Mouse (Mus musculus): Measurements from ENCODE around the gene Ccdc54. TPM values are rescaled to one million over a fixed set of nuclear protein-coding genes. Genes with fewer than 3 reads are reported as not detected.
A peak's percentile ranks its signal among the peaks of the same experiment; 100 is the strongest.

Gene Ccdc54
- 173 and 218 TPM in 2 replicates for polyA plus RNA-seq (2012; rRNA removed)

GRCm38 (mm10) chr16:50591054-50591453, at the start of gene Ccdc54:
Gene Ccdc54 (minus strand): TSS chr16:50591154.
- TF ChIP-seq CTCF (IDR thresholded peaks at IDR 0.05; ENCODE audit: control insufficient read depth, insufficient read depth, insufficient replicate concordance, low read depth, low read length): no peak
- TF ChIP-seq POLR2A (IDR thresholded peaks at IDR 0.05; ENCODE audit: control insufficient read depth, low read depth, low read length): no peak
- Histone ChIP-seq H3K4me1 (ENCODE audit: control insufficient read depth, insufficient read depth, low read length) (no peaks in the 10 kb centered on the region), H3K27ac (ENCODE audit: control insufficient read depth, insufficient read depth, low read depth, low read length) (no peak within 1 kb of the TSS), H3K27me3 (ENCODE audit: control insufficient read depth, insufficient read depth, low read length) (no peaks in the 10 kb centered on the region), H3K4me3 (ENCODE audit: control insufficient read depth, low read depth, low read length) (peak within 1 kb of the TSS; percentile 79), H3K36me3 (ENCODE audit: control insufficient read depth, insufficient read depth, low read length) (no peaks in the 10 kb centered on the region)

- TF ChIP-seq CTCF (IDR thresholded peaks at IDR 0.05; ENCODE audit: control insufficient read depth, insufficient read depth, insufficient replicate concordance, low read depth, low read length): no peak
- no peak for TF ChIP-seq POLR2A (IDR thresholded peaks at IDR 0.05; ENCODE audit: control insufficient read depth, low read depth, low read length)
- Histone ChIP-seq H3K36me3 (ENCODE audit: control insufficient read depth, insufficient read depth, low read length) (no peaks in the 10 kb centered on the region), H3K27ac (ENCODE audit: control insufficient read depth, insufficient read depth, low read depth, low read length) (no peak overlapping the region), H3K4me1 (ENCODE audit: control insufficient read depth, insufficient read depth, low read length) (no peaks in the 10 kb centered on the region), H3K27me3 (ENCODE audit: control insufficient read depth, insufficient read depth, low read length) (no peaks in the 10 kb centered on the region), H3K4me3 (ENCODE audit: control insufficient read depth, low read depth, low read length) (no peak overlapping the region)
These were observed 41.6 kb upstream of the Ccdc54 start for GRCm38 (mm10) chr16:50632585-50632984.

GRCm38 (mm10) chr16:50615569-50615968, 24.6 kb upstream of the Ccdc54 start:
- Histone ChIP-seq H3K4me1 (ENCODE audit: control insufficient read depth, insufficient read depth, low read length) (no peaks in the 10 kb centered on the region), H3K27ac (ENCODE audit: control insufficient read depth, insufficient read depth, low read depth, low read length) (no peak overlapping the region), H3K27me3 (ENCODE audit: control insufficient read depth, insufficient read depth, low read length) (no peaks in the 10 kb centered on the region), H3K4me3 (ENCODE audit: control insufficient read depth, low read depth, low read length) (no peak overlapping the region), H3K36me3 (ENCODE audit: control insufficient read depth, insufficient read depth, low read length) (no peaks in the 10 kb centered on the region)
- TF ChIP-seq POLR2A (IDR thresholded peaks at IDR 0.05; ENCODE audit: control insufficient read depth, low read depth, low read length) (no peak), CTCF (IDR thresholded peaks at IDR 0.05; ENCODE audit: control insufficient read depth, insufficient read depth, insufficient replicate concordance, low read depth, low read length) (no peak)

- Histone ChIP-seq H3K36me3 (ENCODE audit: control insufficient read depth, insufficient read depth, low read length) (no peaks in the 10 kb centered on the region), H3K4me3 (ENCODE audit: control insufficient read depth, low read depth, low read length) (no peak overlapping the region), H3K27me3 (ENCODE audit: control insufficient read depth, insufficient read depth, low read length) (no peaks in the 10 kb centered on the region), H3K27ac (ENCODE audit: control insufficient read depth, insufficient read depth, low read depth, low read length) (no peak overlapping the region), H3K4me1 (ENCODE audit: control insufficient read depth, insufficient read depth, low read length) (no peaks in the 10 kb centered on the region)
- TF ChIP-seq POLR2A (IDR thresholded peaks at IDR 0.05; ENCODE audit: control insufficient read depth, low read depth, low read length) (no peak), CTCF (IDR thresholded peaks at IDR 0.05; ENCODE audit: control insufficient read depth, insufficient read depth, insufficient replicate concordance, low read depth, low read length) (no peak)
These were observed 22.0 kb upstream of the Ccdc54 start for GRCm38 (mm10) chr16:50612944-50613343.

GRCm38 (mm10) chr16:50610580-50610979, 19.6 kb upstream of the Ccdc54 start:
- no peaks in the 10 kb centered on the region for H3K36me3 ChIP-seq (ENCODE audit: control insufficient read depth, insufficient read depth, low read length)
- TF ChIP-seq POLR2A (IDR thresholded peaks at IDR 0.05; ENCODE audit: control insufficient read depth, low read depth, low read length) (no peak), CTCF (IDR thresholded peaks at IDR 0.05; ENCODE audit: control insufficient read depth, insufficient read depth, insufficient replicate concordance, low read depth, low read length) (no peak)
- no peaks in the 10 kb centered on the region for H3K4me1 ChIP-seq (ENCODE audit: control insufficient read depth, insufficient read depth, low read length)
- no peak overlapping the region for H3K4me3 ChIP-seq (ENCODE audit: control insufficient read depth, low read depth, low read length)
- no peak overlapping the region for H3K27ac ChIP-seq (ENCODE audit: control insufficient read depth, insufficient read depth, low read depth, low read length)
- H3K27me3 ChIP-seq (ENCODE audit: control insufficient read depth, insufficient read depth, low read length): no peaks in the 10 kb centered on the region

- no peaks in the 10 kb centered on the region for H3K27me3 ChIP-seq (ENCODE audit: control insufficient read depth, insufficient read depth, low read length)
- no peak overlapping the region for H3K4me3 ChIP-seq (ENCODE audit: control insufficient read depth, low read depth, low read length)
- no peak overlapping the region for H3K27ac ChIP-seq (ENCODE audit: control insufficient read depth, insufficient read depth, low read depth, low read length)
- TF ChIP-seq CTCF (IDR thresholded peaks at IDR 0.05; ENCODE audit: control insufficient read depth, insufficient read depth, insufficient replicate concordance, low read depth, low read length): no peak
- no peak for TF ChIP-seq POLR2A (IDR thresholded peaks at IDR 0.05; ENCODE audit: control insufficient read depth, low read depth, low read length)
- no peaks in the 10 kb centered on the region for H3K4me1 ChIP-seq (ENCODE audit: control insufficient read depth, insufficient read depth, low read length)
- H3K36me3 ChIP-seq (ENCODE audit: control insufficient read depth, insufficient read depth, low read length): no peaks in the 10 kb centered on the region
These were observed 17.0 kb upstream of the Ccdc54 start for GRCm38 (mm10) chr16:50607776-50608562.

GRCm38 (mm10) chr16:50604826-50605225, 13.9 kb upstream of the Ccdc54 start:
- Histone ChIP-seq H3K4me3 (ENCODE audit: control insufficient read depth, low read depth, low read length) (no peak overlapping the region), H3K27me3 (ENCODE audit: control insufficient read depth, insufficient read depth, low read length) (no peaks in the 10 kb centered on the region), H3K4me1 (ENCODE audit: control insufficient read depth, insufficient read depth, low read length) (no peaks in the 10 kb centered on the region), H3K27ac (ENCODE audit: control insufficient read depth, insufficient read depth, low read depth, low read length) (no peak overlapping the region), H3K36me3 (ENCODE audit: control insufficient read depth, insufficient read depth, low read length) (no peaks in the 10 kb centered on the region)
- TF ChIP-seq CTCF (IDR thresholded peaks at IDR 0.05; ENCODE audit: control insufficient read depth, insufficient read depth, insufficient replicate concordance, low read depth, low read length) (no peak), POLR2A (IDR thresholded peaks at IDR 0.05; ENCODE audit: control insufficient read depth, low read depth, low read length) (no peak)

All from testis, adult 2 months (tissue).